Mouse (Mus musculus): Measurements from ENCODE around the gene Aldh5a1. TPM values are rescaled to one million over a fixed set of nuclear protein-coding genes. Genes with fewer than 3 reads are reported as not detected.

The Aldh5a1 gene
- total and polyA plus RNA-seq, 2 experiments from 2014 or later: 11.2 to 40.9 TPM

GRCm38 (mm10) chr13:24861084-24861483, 76.4 kb downstream of the Aldh5a1 start:
- Histone ChIP-seq H3K27me3 (ENCODE audit: insufficient read depth, low read length) (no peaks in the 10 kb centered on the region), H3K9ac (no peak overlapping the region), H3K36me3 (ENCODE audit: insufficient read depth) (0 out of 2 replicates have a peak, but pooled peaks cover 3% of the 10 kb centered on the region), H3K4me3 (ENCODE audit: low read depth, low read length) (no peak overlapping the region), H3K27ac (ENCODE audit: low read depth, low read length) (no peak overlapping the region), H3K4me1 (ENCODE audit: insufficient read depth) (no peaks in the 10 kb centered on the region), H3K9me3 (ENCODE audit: low read length) (no peaks in the 10 kb centered on the region), H3K4me2 (ENCODE audit: low read depth) (no peak overlapping the region)
- ATAC-seq (no peak), DNase-seq (no peak)
- 81% methylated on average over 12 of the region's 12 CpGs for WGBS
- TF ChIP-seq CTCF (IDR thresholded peaks at IDR 0.05; ENCODE audit: low read depth): no peak

GRCm38 (mm10) chr13:24859115-24859514, 78.3 kb downstream of the Aldh5a1 start:
- no peak overlapping the region for H3K9ac ChIP-seq
- no peak for TF ChIP-seq CTCF (IDR thresholded peaks at IDR 0.05; ENCODE audit: low read depth)

More at GRCm38 (mm10) chr13:24859115-24859514, 78.3 kb downstream of the Aldh5a1 start:
- no peak for ATAC-seq
- H3K27ac ChIP-seq (ENCODE audit: low read depth, low read length): no peak overlapping the region
- 0 out of 2 replicates have a peak, but pooled peaks cover 3% of the 10 kb centered on the region for H3K36me3 ChIP-seq (ENCODE audit: insufficient read depth)
- H3K4me1 ChIP-seq (ENCODE audit: insufficient read depth): no peaks in the 10 kb centered on the region
- H3K9me3 ChIP-seq (ENCODE audit: low read length): no peaks in the 10 kb centered on the region
- DNase-seq: no peak
- no peaks in the 10 kb centered on the region for H3K27me3 ChIP-seq (ENCODE audit: insufficient read depth, low read length)
- H3K4me3 ChIP-seq (ENCODE audit: low read depth, low read length): no peak overlapping the region
- H3K4me2 ChIP-seq (ENCODE audit: low read depth): no peak overlapping the region

Other genes with a start within 250 kb of the Aldh5a1 start
- gene Armh2, start 196.4 kb downstream of the Aldh5a1 start, total RNA-seq (2014; rRNA removed): 0.86 TPM in 1 of 2 replicates, not detected in the other
- not detected in 2 replicates for gene Armh2, start 196.4 kb downstream of the Aldh5a1 start, polyA plus RNA-seq (2015; fragmentation: Nextera tagmentation; extraction: Ambion mirVana)
- gene Gmnn, start 175.7 kb downstream of the Aldh5a1 start, total RNA-seq (2014; rRNA removed): 4.4 and 5.5 TPM in 2 replicates
- 12.9 and 15.2 TPM in 2 replicates for gene Gmnn, start 175.7 kb downstream of the Aldh5a1 start, polyA plus RNA-seq (2015; fragmentation: Nextera tagmentation; extraction: Ambion mirVana)
- gene BC005537, start 136.0 kb downstream of the Aldh5a1 start, total RNA-seq (2014; rRNA removed): 64.2 and 68.4 TPM in 2 replicates
- 16.1 and 16.9 TPM in 2 replicates for gene BC005537, start 136.0 kb downstream of the Aldh5a1 start, polyA plus RNA-seq (2015; fragmentation: Nextera tagmentation; extraction: Ambion mirVana)
- 25.0 and 29.1 TPM in 2 replicates for gene Acot13, start 106.1 kb downstream of the Aldh5a1 start, total RNA-seq (2014; rRNA removed)
- gene Acot13, start 106.1 kb downstream of the Aldh5a1 start, polyA plus RNA-seq (2015; fragmentation: Nextera tagmentation; extraction: Ambion mirVana): 74.2 and 79.4 TPM in 2 replicates
- 39.2 and 45.4 TPM in 2 replicates for gene Tdp2, start 106.0 kb downstream of the Aldh5a1 start, total RNA-seq (2014; rRNA removed)
- gene Tdp2, start 106.0 kb downstream of the Aldh5a1 start, polyA plus RNA-seq (2015; fragmentation: Nextera tagmentation; extraction: Ambion mirVana): 31.4 and 31.7 TPM in 2 replicates
- gene D130043K22Rik, start 92.5 kb downstream of the Aldh5a1 start, total RNA-seq (2014; rRNA removed): 10.2 and 13.1 TPM in 2 replicates
- gene D130043K22Rik, start 92.5 kb downstream of the Aldh5a1 start, polyA plus RNA-seq (2015; fragmentation: Nextera tagmentation; extraction: Ambion mirVana): 3.0 and 5.6 TPM in 2 replicates
- 3.4 and 5.2 TPM in 2 replicates for gene Gpld1, start 5.5 kb upstream of the Aldh5a1 start, total RNA-seq (2014; rRNA removed)
- 0.97 and 1.6 TPM in 2 replicates for gene Gpld1, start 5.5 kb upstream of the Aldh5a1 start, polyA plus RNA-seq (2015; fragmentation: Nextera tagmentation; extraction: Ambion mirVana)
- gene Mrs2, start 82.7 kb upstream of the Aldh5a1 start, total RNA-seq (2014; rRNA removed): 31.9 and 37.0 TPM in 2 replicates
- 6.9 and 11.6 TPM in 2 replicates for gene Mrs2, start 82.7 kb upstream of the Aldh5a1 start, polyA plus RNA-seq (2015; fragmentation: Nextera tagmentation; extraction: Ambion mirVana)
- gene Dcdc2a, start 118.3 kb upstream of the Aldh5a1 start, total RNA-seq (2014; rRNA removed): 2.2 and 3.2 TPM in 2 replicates
- 3.7 and 4.8 TPM in 2 replicates for gene Dcdc2a, start 118.3 kb upstream of the Aldh5a1 start, polyA plus RNA-seq (2015; fragmentation: Nextera tagmentation; extraction: Ambion mirVana)

Measured in forebrain, postnatal 0 days (tissue).